Mouse (Mus musculus): Measurements from ENCODE around the gene Krt82.
"Not testable (repeated sequence)": the region's sequence is repeated elsewhere in the genome, so short reads cannot be mapped to it uniquely, and the experiment has no call there.

Krt82 gene

GRCm38 (mm10) chr15:101538580-101538900 lies 11.9 kb downstream of the Krt82 start:
- H3K27me3 ChIP-seq (ENCODE audit: control insufficient read depth, insufficient read depth, low read length, poor library complexity, severe bottlenecking), result no peaks in the 10 kb centered on the region
- DNase-seq (ENCODE audit: low read depth, low spot score), result no peak
- H3K36me3 ChIP-seq (ENCODE audit: control insufficient read depth, insufficient read depth, low read length, poor library complexity, severe bottlenecking), result no peaks in the 10 kb centered on the region

GRCm38 (mm10) chr15:101537864-101538579 lies 12.4 kb downstream of the Krt82 start:
- Histone ChIP-seq H3K36me3 (ENCODE audit: control insufficient read depth, insufficient read depth, low read length, poor library complexity, severe bottlenecking) (no peaks in the 10 kb centered on the region), H3K27me3 (ENCODE audit: control insufficient read depth, insufficient read depth, low read length, poor library complexity, severe bottlenecking) (no peaks in the 10 kb centered on the region)
- DNase-seq (ENCODE audit: low read depth, low spot score), result no peak

GRCm38 (mm10) chr15:101536054-101536850 lies 14.2 kb downstream of the Krt82 start:
- DNase-seq (ENCODE audit: low read depth, low spot score), result no peak
- no peaks in the 10 kb centered on the region for H3K27me3 ChIP-seq (ENCODE audit: control insufficient read depth, insufficient read depth, low read length, poor library complexity, severe bottlenecking)
- H3K36me3 ChIP-seq (ENCODE audit: control insufficient read depth, insufficient read depth, low read length, poor library complexity, severe bottlenecking), result no peaks in the 10 kb centered on the region

- DNase-seq (ENCODE audit: low read depth, low spot score), result no peak
- Histone ChIP-seq H3K27me3 (ENCODE audit: control insufficient read depth, insufficient read depth, low read length, poor library complexity, severe bottlenecking) (no peaks in the 10 kb centered on the region), H3K36me3 (ENCODE audit: control insufficient read depth, insufficient read depth, low read length, poor library complexity, severe bottlenecking) (no peaks in the 10 kb centered on the region)
Measured at GRCm38 (mm10) chr15:101532720-101533119, 17.7 kb downstream of the Krt82 start, which contains the start of gene Krt84. Gene Krt84 (minus strand): TSS chr15:101532820.

- no peaks in the 10 kb centered on the region for H3K36me3 ChIP-seq (ENCODE audit: control insufficient read depth, insufficient read depth, low read length, poor library complexity, severe bottlenecking)
- no peak for DNase-seq (ENCODE audit: low read depth, low spot score)
- H3K27me3 ChIP-seq (ENCODE audit: control insufficient read depth, insufficient read depth, low read length, poor library complexity, severe bottlenecking), result no peaks in the 10 kb centered on the region
Measured at GRCm38 (mm10) chr15:101522556-101523232, 27.8 kb downstream of the Krt82 start.

- Histone ChIP-seq H3K27me3 (ENCODE audit: control insufficient read depth, insufficient read depth, low read length, poor library complexity, severe bottlenecking) (no peaks in the 10 kb centered on the region), H3K36me3 (ENCODE audit: control insufficient read depth, insufficient read depth, low read length, poor library complexity, severe bottlenecking) (no peaks in the 10 kb centered on the region)
- peak; percentile 43 for DNase-seq (ENCODE audit: low read depth, low spot score)
Measured at GRCm38 (mm10) chr15:101519792-101520191, 30.7 kb downstream of the Krt82 start.

GRCm38 (mm10) chr15:101517161-101517560 lies 33.3 kb downstream of the Krt82 start, which contains the start of gene Gm49425:
Gene Gm49425 (minus strand): TSS chr15:101517261.
- not testable (repeated sequence) for DNase-seq (ENCODE audit: low read depth, low spot score); H3K27me3 ChIP-seq (ENCODE audit: control insufficient read depth, insufficient read depth, low read length, poor library complexity, severe bottlenecking); H3K36me3 ChIP-seq (ENCODE audit: control insufficient read depth, insufficient read depth, low read length, poor library complexity, severe bottlenecking)

- H3K36me3 ChIP-seq (ENCODE audit: control insufficient read depth, insufficient read depth, low read length, poor library complexity, severe bottlenecking), result no peaks in the 10 kb centered on the region
- no peak for DNase-seq (ENCODE audit: low read depth, low spot score)
- no peaks in the 10 kb centered on the region for H3K27me3 ChIP-seq (ENCODE audit: control insufficient read depth, insufficient read depth, low read length, poor library complexity, severe bottlenecking)
Measured at GRCm38 (mm10) chr15:101508247-101508646, 42.2 kb downstream of the Krt82 start.

- no peaks in the 10 kb centered on the region for H3K36me3 ChIP-seq (ENCODE audit: control insufficient read depth, insufficient read depth, low read length, poor library complexity, severe bottlenecking)
- no peaks in the 10 kb centered on the region for H3K27me3 ChIP-seq (ENCODE audit: control insufficient read depth, insufficient read depth, low read length, poor library complexity, severe bottlenecking)
- no peak for DNase-seq (ENCODE audit: low read depth, low spot score)
Measured at GRCm38 (mm10) chr15:101506896-101507758, 43.3 kb downstream of the Krt82 start.

GRCm38 (mm10) chr15:101497181-101497580 lies 53.3 kb downstream of the Krt82 start:
- Histone ChIP-seq H3K27me3 (ENCODE audit: control insufficient read depth, insufficient read depth, low read length, poor library complexity, severe bottlenecking) (no peaks in the 10 kb centered on the region), H3K36me3 (ENCODE audit: control insufficient read depth, insufficient read depth, low read length, poor library complexity, severe bottlenecking) (no peaks in the 10 kb centered on the region)
- no peak for DNase-seq (ENCODE audit: low read depth, low spot score)

GRCm38 (mm10) chr15:101495266-101495665 lies 55.2 kb downstream of the Krt82 start:
- H3K27me3 ChIP-seq (ENCODE audit: control insufficient read depth, insufficient read depth, low read length, poor library complexity, severe bottlenecking), result no peaks in the 10 kb centered on the region
- no peak for DNase-seq (ENCODE audit: low read depth, low spot score)
- no peaks in the 10 kb centered on the region for H3K36me3 ChIP-seq (ENCODE audit: control insufficient read depth, insufficient read depth, low read length, poor library complexity, severe bottlenecking)

GRCm38 (mm10) chr15:101494203-101494602 lies 56.3 kb downstream of the Krt82 start:
- DNase-seq (ENCODE audit: low read depth, low spot score), result no peak
- Histone ChIP-seq H3K27me3 (ENCODE audit: control insufficient read depth, insufficient read depth, low read length, poor library complexity, severe bottlenecking) (no peaks in the 10 kb centered on the region), H3K36me3 (ENCODE audit: control insufficient read depth, insufficient read depth, low read length, poor library complexity, severe bottlenecking) (no peaks in the 10 kb centered on the region)

GRCm38 (mm10) chr15:101493713-101494112 lies 56.8 kb downstream of the Krt82 start:
- DNase-seq (ENCODE audit: low read depth, low spot score), result no peak
- Histone ChIP-seq H3K27me3 (ENCODE audit: control insufficient read depth, insufficient read depth, low read length, poor library complexity, severe bottlenecking) (no peaks in the 10 kb centered on the region), H3K36me3 (ENCODE audit: control insufficient read depth, insufficient read depth, low read length, poor library complexity, severe bottlenecking) (no peaks in the 10 kb centered on the region)

GRCm38 (mm10) chr15:101492718-101493117 lies 57.7 kb downstream of the Krt82 start:
- H3K27me3 ChIP-seq (ENCODE audit: control insufficient read depth, insufficient read depth, low read length, poor library complexity, severe bottlenecking), result no peaks in the 10 kb centered on the region
- H3K36me3 ChIP-seq (ENCODE audit: control insufficient read depth, insufficient read depth, low read length, poor library complexity, severe bottlenecking), result no peaks in the 10 kb centered on the region
- DNase-seq (ENCODE audit: low read depth, low spot score), result no peak
